Mouse (Mus musculus) WW6 (cell line): ENCODE results near the gene Uqcrq.

Source experiments
- DNase-seq: peaks from one replicate; pipeline ENCODE4 v3.0.0-alpha.2; 2013; ENCODE audit warnings: low read depth, low spot score

Gene Uqcrq

GRCm38 (mm10) chr11:53413871-53414270, 16.8 kb downstream of the Uqcrq start:
- no peak for DNase-seq

GRCm38 (mm10) chr11:53411738-53412137, 18.9 kb downstream of the Uqcrq start:
- no peak for DNase-seq

GRCm38 (mm10) chr11:53403638-53404037, 27.0 kb downstream of the Uqcrq start:
- DNase-seq = no peak

- DNase-seq = no peak
Observed at GRCm38 (mm10) chr11:53393856-53394255, 36.8 kb downstream of the Uqcrq start.

GRCm38 (mm10) chr11:53383758-53384428, 46.7 kb downstream of the Uqcrq start:
- no peak for DNase-seq

- no peak for DNase-seq
Observed at GRCm38 (mm10) chr11:53378918-53379317, 51.7 kb downstream of the Uqcrq start.
